Mouse (Mus musculus) hindbrain, embryonic 11.5 days (tissue): ENCODE results near the gene Atcay. TPM values are rescaled to one million over a fixed set of nuclear protein-coding genes. Genes with fewer than 3 reads are reported as not detected.

Experiments
- ATAC-seq: fragments of 200-750 bp; cut with Nextera tagmentation; 2 replicates; pipeline ENCODE4 v1.8.0; 2017; ENCODE audit warnings: mild to moderate bottlenecking, moderate TSS enrichment, moderate library complexity; ENCODE audit not compliant: low FRiP score
- DNase-seq: peaks from one replicate; pipeline ENCODE4 v3.0.0-alpha.2; 2015; ENCODE audit warnings: low spot score
- H3K27ac ChIP-seq: fragments of 300-500 bp; sonication (generic); 2 replicates; pipeline ENCODE4 v1.5.1; 2014; ENCODE audit warnings: mild to moderate bottlenecking, low read depth, low read length
- H3K27me3 ChIP-seq: fragments of 300-500 bp; sonication (generic); 2 replicates; pipeline ENCODE4 v1.6.1; 2014; ENCODE audit warnings: mild to moderate bottlenecking, low read length, moderate library complexity, mixed read lengths; ENCODE audit not compliant: control insufficient read depth, insufficient read depth
- H3K36me3 ChIP-seq: fragments of 300-500 bp; sonication (generic); 2 replicates; pipeline ENCODE4 v1.6.1; 2014; ENCODE audit warnings: mild to moderate bottlenecking, low read length, moderate library complexity, mixed read lengths; ENCODE audit not compliant: control insufficient read depth, insufficient read depth
- H3K4me1 ChIP-seq: fragments of 300-500 bp; sonication (generic); replicated peaks from 2 replicates; pipeline ENCODE4 v1.6.1; 2014; ENCODE audit warnings: low read length, mixed read lengths; ENCODE audit not compliant: control insufficient read depth, insufficient read depth
- H3K4me2 ChIP-seq: fragments of 300-500 bp; sonication (generic); replicated peaks from 2 replicates; pipeline ENCODE4 v1.6.1; 2014; ENCODE audit warnings: mild to moderate bottlenecking, low read depth, low read length
- H3K4me3 ChIP-seq: fragments of 300-500 bp; sonication (generic); 2 replicates; pipeline ENCODE4 v1.5.1; 2014; ENCODE audit warnings: low read depth, low read length
- H3K9ac ChIP-seq: fragments of 300-500 bp; sonication (generic); 2 replicates; pipeline ENCODE4 v1.6.1; 2014; ENCODE audit warnings: low read depth, low read length
- H3K9me3 ChIP-seq: fragments of 300-500 bp; sonication (generic); 2 replicates; pipeline ENCODE4 v1.6.1; 2016; ENCODE audit warnings: low read length; ENCODE audit not compliant: control insufficient read depth
- WGBS: fragments of 180-500 bp; shearing (Covaris S2); extraction: QIAGEN DNeasy Blood & Tissue Kit; methylation state at CpG from one replicate; pipeline ENCODE4 v1.1.7; 2014; 5-methylcytosine and 5-hydroxymethylcytosine counted together
- polyA plus RNA-seq: library from polyadenylated mRNA; unstranded; fragments of >200 nt; fragmentation: Nextera tagmentation; extraction: Ambion mirVana; gene quantifications from 2 replicates; pipeline ENCODE4 v1.2.1, GENCODE M21; 2014

Atcay gene
- polyA plus RNA-seq, result 22.8 and 23.8 TPM in 2 replicates

DNA sequence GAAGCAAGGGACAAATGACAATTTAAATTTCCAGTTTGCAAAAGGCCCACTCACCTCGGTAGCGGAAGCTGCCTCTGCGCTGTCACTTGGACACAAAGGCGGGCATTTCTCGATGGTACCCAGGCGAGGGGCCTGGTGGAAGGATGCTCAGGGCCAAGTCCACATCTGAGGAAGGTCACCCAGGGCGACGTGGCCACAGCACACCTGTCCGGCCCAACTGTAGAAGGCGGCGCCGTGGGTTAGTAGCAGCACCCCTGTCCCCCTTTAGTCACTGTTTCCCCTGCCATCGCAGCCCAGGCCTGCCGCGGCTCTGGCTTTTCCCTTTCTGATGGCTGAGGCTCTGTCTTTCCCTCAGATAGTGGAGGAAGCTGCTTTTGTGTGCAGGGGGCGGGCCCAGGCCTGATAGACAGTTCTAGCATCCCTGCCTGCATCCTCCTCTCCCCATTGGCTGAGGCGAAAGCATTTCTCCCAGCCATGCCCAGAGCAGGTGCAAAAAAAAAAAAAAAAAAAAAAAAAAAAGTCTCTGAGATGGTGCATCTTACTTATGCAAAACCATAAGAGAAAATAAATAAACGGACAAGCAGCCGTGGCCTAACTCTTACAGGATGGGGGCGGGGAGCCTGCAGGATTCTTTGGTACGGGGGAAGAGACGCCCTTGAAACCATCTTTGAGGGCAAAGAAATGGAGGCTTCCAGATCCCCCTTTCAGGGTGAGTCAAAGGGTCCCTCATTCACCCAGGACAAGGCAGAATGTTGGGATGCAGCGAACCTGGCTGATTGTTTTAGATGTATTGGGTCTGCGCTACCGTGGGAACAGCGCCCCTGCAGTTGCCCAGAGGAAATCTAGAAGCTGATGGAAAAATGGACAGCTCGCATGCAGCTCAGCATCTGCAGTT is at the start of gene Atcay:
Gene Atcay, minus strand, starts transcription at position 396 of the 895 bp plus-strand sequence.
- DNase-seq, result peak; percentile 74
- Histone ChIP-seq H3K27me3 (peaks cover 13% of the 10 kb centered on the region), H3K36me3 (no peaks in the 10 kb centered on the region), H3K27ac (peak within 1 kb of the TSS; percentile 74), H3K4me3 (peak within 1 kb of the TSS; percentile 56), H3K9me3 (no peaks in the 10 kb centered on the region), H3K9ac (peak within 1 kb of the TSS; percentile 71), H3K4me1 (peaks cover 3% of the 10 kb centered on the region; the same call in 1 of the 2 replicates), H3K4me2 (peak within 1 kb of the TSS; percentile 55)
- 10% methylated on average over 27 of the region's 27 CpGs for WGBS
- ATAC-seq, result peak; percentile 88

DNA sequence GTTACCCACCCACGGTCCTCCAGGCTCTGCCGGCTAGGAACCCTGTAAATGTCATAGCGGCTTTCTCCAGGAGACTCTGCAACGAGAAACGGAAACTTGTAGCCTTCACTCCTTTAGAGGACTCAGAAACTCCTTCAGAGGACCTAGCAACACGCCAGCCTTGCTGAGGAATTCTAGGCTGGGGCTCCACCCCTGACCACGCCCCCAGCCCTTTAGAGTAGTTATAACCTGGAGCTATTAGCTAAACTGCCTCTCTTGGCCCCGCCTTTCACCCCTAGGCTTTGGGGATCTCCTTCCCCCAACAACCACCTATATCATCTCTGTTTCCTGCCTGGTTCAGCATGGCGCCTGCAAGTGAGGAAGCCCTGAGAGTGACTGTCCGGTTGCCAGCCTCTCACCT is 48.9 kb upstream of the Atcay start:
- Histone ChIP-seq H3K9ac (no peak overlapping the region), H3K4me3 (no peak overlapping the region), H3K36me3 (no peaks in the 10 kb centered on the region), H3K27me3 (peaks cover 14% of the 10 kb centered on the region), H3K27ac (no peak overlapping the region), H3K4me1 (no peaks in the 10 kb centered on the region; the same call in 1 of the 2 replicates), H3K9me3 (no peaks in the 10 kb centered on the region), H3K4me2 (no peak overlapping the region)
- 44% methylated on average over 10 of the region's 10 CpGs for WGBS
- ATAC-seq (no peak), DNase-seq (peak; percentile 28)

- Histone ChIP-seq H3K4me3 (no peak overlapping the region), H3K9ac (no peak overlapping the region), H3K9me3 (no peaks in the 10 kb centered on the region), H3K4me2 (no peak overlapping the region), H3K4me1 (no peaks in the 10 kb centered on the region; the same call in 1 of the 2 replicates), H3K36me3 (no peaks in the 10 kb centered on the region), H3K27me3 (no peaks in the 10 kb centered on the region), H3K27ac (no peak overlapping the region)
- 75% methylated on average over 22 of the region's 22 CpGs for WGBS
- DNase-seq (no peak), ATAC-seq (no peak)
Measured at GRCm38 (mm10) chr10:81277676-81278075, 47.0 kb upstream of the Atcay start.

- WGBS, result 93% methylated on average over 19 of the region's 19 CpGs
- H3K4me3 ChIP-seq, result no peak overlapping the region
Measured at GRCm38 (mm10) chr10:81273842-81274241, 43.2 kb upstream of the Atcay start.

DNA sequence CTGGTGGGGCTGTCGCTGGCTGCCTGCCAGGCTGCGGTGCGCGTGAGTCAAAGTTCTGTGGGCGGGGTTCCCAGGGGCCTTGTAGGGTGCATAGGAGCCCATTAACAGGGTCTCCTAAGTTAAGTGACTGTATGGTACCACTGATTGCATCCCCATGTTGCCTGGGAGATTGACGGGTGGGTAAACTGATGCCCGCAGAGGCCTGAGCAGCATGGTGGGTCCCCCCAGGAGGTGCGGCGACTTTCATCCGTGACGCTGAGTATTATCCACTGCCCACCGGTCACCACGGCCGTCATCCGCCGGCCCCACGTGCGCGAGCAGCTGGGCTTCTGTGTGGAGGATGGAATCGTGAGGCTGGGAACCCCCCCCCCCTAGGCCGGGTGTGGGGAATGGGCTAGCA is 41.7 kb upstream of the Atcay start:
- Histone ChIP-seq H3K27me3 (no peaks in the 10 kb centered on the region), H3K27ac (no peak overlapping the region), H3K9ac (no peak overlapping the region), H3K4me3 (no peak overlapping the region), H3K4me1 (peaks cover 7% of the 10 kb centered on the region; the same call in 1 of the 2 replicates), H3K4me2 (no peak overlapping the region), H3K36me3 (peaks cover 2% of the 10 kb centered on the region; the same call in 1 of the 2 replicates), H3K9me3 (no peaks in the 10 kb centered on the region)
- 92% methylated on average over 21 of the region's 21 CpGs for WGBS
- ATAC-seq (no peak), DNase-seq (no peak)

More at GRCm38 (mm10) chr10:81273842-81274241, 43.2 kb upstream of the Atcay start:
- H3K36me3 ChIP-seq, result peaks cover 2% of the 10 kb centered on the region; the same call in 1 of the 2 replicates
- H3K9ac ChIP-seq, result no peak overlapping the region
- ATAC-seq (no peak), DNase-seq (no peak)
- no peaks in the 10 kb centered on the region for H3K27me3 ChIP-seq
- H3K4me1 ChIP-seq, result peaks cover 2% of the 10 kb centered on the region; the same call in 1 of the 2 replicates
- H3K9me3 ChIP-seq, result no peaks in the 10 kb centered on the region
- no peak overlapping the region for H3K27ac ChIP-seq
- no peak overlapping the region for H3K4me2 ChIP-seq

GRCm38 (mm10) chr10:81268643-81269412 is 38.2 kb upstream of the Atcay start:
- Histone ChIP-seq H3K4me2 (peak overlapping the region; percentile 81), H3K9me3 (no peaks in the 10 kb centered on the region), H3K9ac (peak overlapping the region; percentile 87), H3K27me3 (no peaks in the 10 kb centered on the region), H3K4me1 (peaks cover 7% of the 10 kb centered on the region), H3K27ac (no peak overlapping the region), H3K36me3 (peaks cover 6% of the 10 kb centered on the region; the same call in 1 of the 2 replicates), H3K4me3 (peak overlapping the region; percentile 67)
- DNase-seq (no peak), ATAC-seq (no peak)
- 83% methylated on average over 16 of the region's 16 CpGs for WGBS

GRCm38 (mm10) chr10:81268056-81268455 is 37.4 kb upstream of the Atcay start:
- Histone ChIP-seq H3K4me3 (peak overlapping the region; percentile 67), H3K36me3 (peaks cover 6% of the 10 kb centered on the region; the same call in 1 of the 2 replicates), H3K27ac (no peak overlapping the region), H3K4me1 (peaks cover 7% of the 10 kb centered on the region), H3K9me3 (no peaks in the 10 kb centered on the region), H3K27me3 (no peaks in the 10 kb centered on the region), H3K4me2 (peak overlapping the region; percentile 81), H3K9ac (peak overlapping the region; percentile 87)
- ATAC-seq (peak; percentile 28; the same call in 1 of the 2 replicates), DNase-seq (peak; percentile 89)
- 6% methylated on average over 23 of the region's 23 CpGs for WGBS
